Mouse (Mus musculus) liver, embryonic 15.5 days (tissue): Measurements from ENCODE around the gene Dnmt3a. TPM values are rescaled to one million over a fixed set of nuclear protein-coding genes. Genes with fewer than 3 reads are reported as not detected.
A peak's percentile ranks its signal among the peaks of the same experiment; 100 is the strongest.

ENCODE experiments used
- ATAC-seq: fragments of 200-750 bp; cut with Nextera tagmentation; 2 replicates; pipeline ENCODE4 v1.8.0; 2017; ENCODE audit warnings: moderate number of reproducible peaks, mild to moderate bottlenecking, moderate library complexity; ENCODE audit not compliant: insufficient read depth
- H3K27ac ChIP-seq: fragments of 300-500 bp; sonication (generic); replicated peaks from 2 replicates; pipeline ENCODE4 v1.5.1; 2015; ENCODE audit warnings: mild to moderate bottlenecking, inconsistent platforms
- H3K27me3 ChIP-seq: fragments of 300-500 bp; sonication (generic); 2 replicates; pipeline ENCODE4 v1.6.1; 2015; ENCODE audit warnings: mild to moderate bottlenecking, inconsistent platforms
- H3K36me3 ChIP-seq: fragments of 300-500 bp; sonication (generic); replicated peaks from 2 replicates; pipeline ENCODE4 v1.6.1; 2015; ENCODE audit warnings: moderate library complexity, mild to moderate bottlenecking, inconsistent platforms
- H3K4me1 ChIP-seq: fragments of 300-500 bp; sonication (generic); replicated peaks from 2 replicates; pipeline ENCODE4 v1.6.1; 2015; ENCODE audit warnings: inconsistent platforms
- H3K4me2 ChIP-seq: fragments of 300-500 bp; sonication (generic); 2 replicates; pipeline ENCODE4 v1.6.1; 2015; ENCODE audit warnings: moderate library complexity, mild to moderate bottlenecking, inconsistent platforms
- H3K4me3 ChIP-seq: fragments of 300-500 bp; sonication (generic); replicated peaks from 2 replicates; pipeline ENCODE4 v1.5.1; 2015; ENCODE audit warnings: mild to moderate bottlenecking, inconsistent platforms
- H3K9ac ChIP-seq: fragments of 300-500 bp; sonication (generic); 2 replicates; pipeline ENCODE4 v1.6.1; 2015; ENCODE audit warnings: moderate library complexity, mild to moderate bottlenecking, inconsistent platforms
- H3K9me3 ChIP-seq: fragments of 300-500 bp; sonication (generic); replicated peaks from 2 replicates; pipeline ENCODE4 v1.6.1; 2016; ENCODE audit warnings: inconsistent platforms
- WGBS: fragments of 180-500 bp; shearing (Covaris S2); methylation state at CpG from one replicate; pipeline ENCODE4 v1.1.7; 2015; ENCODE audit warnings: mixed read lengths; ENCODE audit not compliant: insufficient replicate concordance; 5-methylcytosine and 5-hydroxymethylcytosine counted together
- polyA plus RNA-seq: library from polyadenylated mRNA; unstranded; fragments of >200 nt; fragmentation: Nextera tagmentation; extraction: Ambion mirVana; gene quantifications from 2 replicates; pipeline ENCODE4 v1.2.1, GENCODE M21; 2015

Gene Dnmt3a
- polyA plus RNA-seq, 1 experiment from 2014 or later, result 21.8 TPM

- peaks cover under 1% of the 10 kb centered on the region; the same call in 1 of the 2 replicates for H3K27me3 ChIP-seq
- no peak overlapping the region for H3K27ac ChIP-seq
- no peaks in the 10 kb centered on the region for H3K36me3 ChIP-seq
- H3K4me2 ChIP-seq, result no peak overlapping the region
- peaks cover 8% of the 10 kb centered on the region; the same call in 1 of the 2 replicates for H3K4me1 ChIP-seq
- no peak overlapping the region for H3K4me3 ChIP-seq
- H3K9ac ChIP-seq, result no peak overlapping the region
- 56% methylated on average over 3 of the region's 3 CpGs for WGBS
- no peaks in the 10 kb centered on the region for H3K9me3 ChIP-seq
- no peak for ATAC-seq
Observed at GRCm38 (mm10) chr12:3787041-3787440, 18.8 kb upstream of the Dnmt3a start.

- Histone ChIP-seq H3K4me2 (no peak overlapping the region), H3K4me3 (no peak overlapping the region), H3K36me3 (no peaks in the 10 kb centered on the region), H3K27ac (no peak overlapping the region), H3K9me3 (no peaks in the 10 kb centered on the region), H3K27me3 (peaks cover 4% of the 10 kb centered on the region), H3K4me1 (peaks cover 8% of the 10 kb centered on the region; the same call in 1 of the 2 replicates), H3K9ac (no peak overlapping the region)
- ATAC-seq, result no peak
- WGBS, result 48% methylated on average over 1 of the region's 1 CpGs
Observed at GRCm38 (mm10) chr12:3787541-3787940, 18.3 kb upstream of the Dnmt3a start.

GRCm38 (mm10) chr12:3788421-3789051, 17.3 kb upstream of the Dnmt3a start:
- Histone ChIP-seq H3K4me3 (no peak overlapping the region), H3K9me3 (no peaks in the 10 kb centered on the region), H3K27ac (no peak overlapping the region), H3K9ac (no peak overlapping the region), H3K27me3 (peaks cover 13% of the 10 kb centered on the region), H3K36me3 (no peaks in the 10 kb centered on the region), H3K4me1 (peaks cover 8% of the 10 kb centered on the region; the same call in 1 of the 2 replicates), H3K4me2 (no peak overlapping the region)
- 52% methylated on average over 5 of the region's 5 CpGs for WGBS
- no peak for ATAC-seq

GRCm38 (mm10) chr12:3789626-3790185, 16.1 kb upstream of the Dnmt3a start:
- Histone ChIP-seq H3K4me2 (no peak overlapping the region), H3K27ac (no peak overlapping the region), H3K27me3 (peaks cover 21% of the 10 kb centered on the region), H3K36me3 (no peaks in the 10 kb centered on the region), H3K9me3 (no peaks in the 10 kb centered on the region), H3K4me1 (peaks cover 8% of the 10 kb centered on the region; the same call in 1 of the 2 replicates), H3K9ac (no peak overlapping the region), H3K4me3 (no peak overlapping the region)
- ATAC-seq, result no peak
- 56% methylated on average over 5 of the region's 5 CpGs for WGBS

GRCm38 (mm10) chr12:3791257-3791656, 14.6 kb upstream of the Dnmt3a start:
- Histone ChIP-seq H3K9ac (no peak overlapping the region), H3K4me2 (peak overlapping the region; percentile 64), H3K4me1 (peaks cover 8% of the 10 kb centered on the region; the same call in 1 of the 2 replicates), H3K4me3 (0 out of 2 replicates have a peak overlapping the region, but pooled peaks have one; percentile 22), H3K9me3 (no peaks in the 10 kb centered on the region), H3K36me3 (no peaks in the 10 kb centered on the region), H3K27me3 (peaks cover 24% of the 10 kb centered on the region), H3K27ac (no peak overlapping the region)
- no peak for ATAC-seq
- WGBS, result 46% methylated on average over 7 of the region's 7 CpGs

GRCm38 (mm10) chr12:3791732-3792131, 14.1 kb upstream of the Dnmt3a start:
- under 1% methylated on average over 22 of the region's 22 CpGs for WGBS
- no peak overlapping the region for H3K27ac ChIP-seq
- ATAC-seq, result peak; percentile 89

GRCm38 (mm10) chr12:3792248-3792647, 13.6 kb upstream of the Dnmt3a start:
- Histone ChIP-seq H3K4me2 (peak overlapping the region; percentile 64), H3K4me3 (peak overlapping the region; percentile 40), H3K27me3 (peaks cover 31% of the 10 kb centered on the region), H3K9ac (no peak overlapping the region), H3K27ac (no peak overlapping the region), H3K4me1 (peaks cover 8% of the 10 kb centered on the region; the same call in 1 of the 2 replicates), H3K36me3 (no peaks in the 10 kb centered on the region), H3K9me3 (no peaks in the 10 kb centered on the region)
- ATAC-seq, result no peak
- 16% methylated on average over 8 of the region's 8 CpGs for WGBS

More at GRCm38 (mm10) chr12:3791732-3792131, 14.1 kb upstream of the Dnmt3a start:
- Histone ChIP-seq H3K9me3 (no peaks in the 10 kb centered on the region), H3K4me1 (peaks cover 8% of the 10 kb centered on the region; the same call in 1 of the 2 replicates), H3K4me3 (peak overlapping the region; percentile 40), H3K4me2 (peak overlapping the region; percentile 64), H3K27me3 (peaks cover 29% of the 10 kb centered on the region), H3K9ac (no peak overlapping the region), H3K36me3 (no peaks in the 10 kb centered on the region)

GRCm38 (mm10) chr12:3795569-3795968, 10.2 kb upstream of the Dnmt3a start:
- Histone ChIP-seq H3K9ac (no peak overlapping the region), H3K36me3 (no peaks in the 10 kb centered on the region), H3K27ac (no peak overlapping the region), H3K4me3 (no peak overlapping the region), H3K4me2 (no peak overlapping the region), H3K27me3 (peaks cover 38% of the 10 kb centered on the region), H3K4me1 (peaks cover 14% of the 10 kb centered on the region; the same call in 1 of the 2 replicates), H3K9me3 (no peaks in the 10 kb centered on the region)
- WGBS, result 16% methylated on average over 4 of the region's 4 CpGs
- ATAC-seq, result no peak

GRCm38 (mm10) chr12:3799551-3799950, 6.3 kb upstream of the Dnmt3a start:
- 40% methylated on average over 1 of the region's 1 CpGs for WGBS
- no peak overlapping the region for H3K4me3 ChIP-seq
- no peak for ATAC-seq

GRCm38 (mm10) chr12:3806271-3806684, 471 bp downstream of the Dnmt3a start:
- H3K4me2 ChIP-seq, result peak overlapping the region; percentile 74
- H3K9ac ChIP-seq, result peak overlapping the region; percentile 54
- H3K4me3 ChIP-seq, result peak overlapping the region; percentile 67
- peak overlapping the region; percentile 62 for H3K27ac ChIP-seq
- no peaks in the 10 kb centered on the region for H3K36me3 ChIP-seq
- peaks cover 90% of the 10 kb centered on the region for H3K27me3 ChIP-seq
- H3K9me3 ChIP-seq, result no peaks in the 10 kb centered on the region
- ATAC-seq, result peak; percentile 69
- under 1% methylated on average over 41 of the region's 41 CpGs for WGBS
- H3K4me1 ChIP-seq, result peaks cover 31% of the 10 kb centered on the region

More at GRCm38 (mm10) chr12:3799551-3799950, 6.3 kb upstream of the Dnmt3a start:
- no peak overlapping the region for H3K4me2 ChIP-seq
- H3K36me3 ChIP-seq, result no peaks in the 10 kb centered on the region
- no peaks in the 10 kb centered on the region for H3K9me3 ChIP-seq
- 0 out of 2 replicates have a peak, but pooled peaks cover 6% of the 10 kb centered on the region for H3K4me1 ChIP-seq
- H3K9ac ChIP-seq, result no peak overlapping the region
- no peak overlapping the region for H3K27ac ChIP-seq
- peaks cover 48% of the 10 kb centered on the region for H3K27me3 ChIP-seq

GRCm38 (mm10) chr12:3806703-3807547, 1.1 kb downstream of the Dnmt3a start:
- H3K27me3 ChIP-seq, result peaks cover 83% of the 10 kb centered on the region
- peaks cover 35% of the 10 kb centered on the region for H3K4me1 ChIP-seq
- H3K4me3 ChIP-seq, result peak overlapping the region; percentile 67
- under 1% methylated on average over 106 of the region's 141 CpGs for WGBS
- no peaks in the 10 kb centered on the region for H3K36me3 ChIP-seq
- H3K27ac ChIP-seq, result peak overlapping the region; percentile 72
- H3K9ac ChIP-seq, result peak overlapping the region; percentile 54
- no peaks in the 10 kb centered on the region for H3K9me3 ChIP-seq
- ATAC-seq, result peak; percentile 52
- peak overlapping the region; percentile 74 for H3K4me2 ChIP-seq
